Mouse (Mus musculus) regulatory T cell (primary cell): ENCODE results near the gene Crhr2.

Experiments used
- in situ Hi-C: fragments of 300-600 bp; cut with MboI, MseI; formaldehyde crosslinking; loops from one replicate; pipeline ENCODE4 v1.15.1; 2025; ENCODE audit warnings: high pct_unique_total_duplicates

The Crhr2 gene

DNA sequence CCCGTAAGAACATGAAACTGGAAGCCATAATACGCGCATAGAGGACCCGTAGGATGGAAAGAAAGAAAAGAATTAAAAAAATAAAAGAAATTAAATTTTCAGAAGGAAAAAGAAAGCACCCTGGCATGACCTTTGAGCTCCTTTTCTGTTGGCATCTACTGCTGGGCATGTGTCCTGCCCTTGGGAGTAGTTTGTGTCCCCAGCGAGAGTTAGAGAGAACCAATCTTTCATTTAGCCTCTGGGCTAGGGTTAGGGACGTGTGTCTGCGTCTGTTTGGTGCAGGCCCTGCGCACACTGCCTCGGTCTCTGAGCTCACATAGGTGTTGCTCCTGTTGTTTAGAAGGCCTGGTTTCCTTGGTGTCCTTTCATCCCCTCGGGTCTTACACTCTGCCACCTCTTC, 83.6 kb downstream of the Crhr2 start:
- in situ Hi-C loops = no loop called here

DNA sequence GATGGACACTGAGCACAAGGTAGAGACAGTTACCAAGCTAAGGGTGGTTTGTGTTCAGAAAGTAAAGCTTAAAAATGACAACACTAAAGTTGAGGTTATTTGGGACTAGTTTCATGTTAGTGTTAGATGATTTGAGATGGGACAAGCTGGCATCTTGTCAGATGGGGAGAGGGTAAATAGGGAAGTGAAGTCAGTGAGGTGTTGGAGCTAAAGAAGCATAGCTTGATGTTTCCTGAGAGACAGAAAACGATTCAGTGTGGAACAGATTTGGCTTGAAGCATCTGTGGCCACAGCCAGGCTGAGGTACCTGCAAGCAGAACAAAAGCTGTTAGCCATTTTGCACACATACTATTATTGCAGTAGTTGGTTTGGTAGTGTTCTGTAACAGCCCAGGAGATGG, 87.5 kb downstream of the Crhr2 start:
- in situ Hi-C loops = no loop called here

DNA sequence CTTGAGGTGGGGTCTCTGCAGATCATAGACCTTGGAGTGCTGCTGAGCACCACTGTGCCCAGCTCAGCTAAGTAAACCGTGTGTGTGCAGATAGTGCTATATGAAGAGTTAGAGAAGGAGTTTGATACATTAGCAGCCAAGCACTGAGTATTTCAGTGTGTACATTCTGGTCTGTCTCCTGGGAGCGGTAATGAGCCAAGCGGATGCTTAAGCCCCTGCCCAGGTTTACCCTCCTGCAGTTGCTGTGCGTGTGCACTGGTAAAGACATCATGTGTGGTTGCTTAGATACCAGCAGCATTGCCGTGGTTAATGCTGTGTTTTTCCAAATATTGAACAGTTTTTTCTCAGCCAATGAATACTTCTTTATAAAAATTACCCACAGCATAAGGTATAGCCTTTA, 88.3 kb downstream of the Crhr2 start:
- in situ Hi-C loops = no loop called here

DNA sequence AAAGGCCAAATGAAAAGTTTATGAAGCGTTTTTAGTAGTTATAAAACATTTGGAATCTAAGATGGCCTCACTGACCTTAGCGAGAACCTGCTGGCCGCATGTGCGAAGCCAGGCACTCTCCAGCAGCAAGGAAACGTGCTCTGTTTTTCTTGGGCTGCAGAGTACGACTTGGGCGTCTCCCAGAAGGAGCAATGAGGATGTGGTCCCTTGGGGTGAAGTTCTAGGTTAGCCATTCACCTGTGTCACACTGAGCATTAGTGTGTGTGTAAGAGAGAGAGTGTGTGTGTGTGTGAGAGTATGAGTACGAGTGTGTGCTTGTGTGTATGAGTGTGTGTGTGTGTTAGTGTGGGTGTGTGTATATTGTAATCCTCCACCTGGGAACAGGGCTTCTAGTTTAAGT, 89.6 kb downstream of the Crhr2 start:
- in situ Hi-C loops = no loop called here
